Mouse (Mus musculus) brain, embryonic 14.5 days (tissue): Measurements from ENCODE around the gene Eif6.

ENCODE experiments used
- CTCF ChIP-seq: fragments of 200-500 bp; IDR thresholded peaks from 2 replicates; pipeline ENCODE4 v1.5.1; 2012; ENCODE audit warnings: inconsistent platforms, mild to moderate bottlenecking, moderate library complexity, borderline replicate concordance; ENCODE audit not compliant: insufficient read depth, insufficient read length; ENCODE audit errors: extremely low read depth
- POLR2A ChIP-seq: fragments of 200-500 bp; IDR thresholded peaks from 2 replicates; pipeline ENCODE4 v1.6.1; 2012; ENCODE audit warnings: mild to moderate bottlenecking, inconsistent platforms, borderline replicate concordance; ENCODE audit not compliant: poor library complexity, insufficient read depth, insufficient read length, severe bottlenecking; ENCODE audit errors: extremely low read depth

DNA sequence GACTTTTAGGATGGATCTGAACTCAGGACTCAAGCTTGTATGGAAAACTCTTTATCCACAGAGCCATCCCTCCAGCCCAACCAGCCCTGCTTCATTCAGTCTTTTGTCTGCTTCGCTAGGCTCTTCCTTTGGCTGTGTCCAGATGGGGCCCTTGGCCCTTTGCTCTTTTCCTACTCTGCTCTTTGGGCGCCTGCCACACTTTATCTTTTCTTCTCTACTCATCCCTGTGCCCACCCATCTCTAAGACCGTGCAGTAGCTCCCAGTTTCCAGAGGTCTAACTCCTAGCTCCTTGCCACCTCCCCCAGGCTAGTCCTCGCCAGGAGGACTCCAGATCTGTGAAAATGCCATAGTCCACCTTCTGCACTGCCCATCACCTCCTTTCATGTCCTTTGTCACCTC, 53.1 kb downstream of the Eif6 start:
- TF ChIP-seq POLR2A, result no peak
- no peak for TF ChIP-seq CTCF
